Mouse (Mus musculus): Measurements from ENCODE around the gene Rilp. TPM values are rescaled to one million over a fixed set of nuclear protein-coding genes. Genes with fewer than 3 reads are reported as not detected.
A peak's percentile ranks its signal among the peaks of the same experiment; 100 is the strongest.

Gene Rilp
- total and polyA plus RNA-seq, 3 experiments: 0.19 to 0.65 TPM; not detected in 1

DNA sequence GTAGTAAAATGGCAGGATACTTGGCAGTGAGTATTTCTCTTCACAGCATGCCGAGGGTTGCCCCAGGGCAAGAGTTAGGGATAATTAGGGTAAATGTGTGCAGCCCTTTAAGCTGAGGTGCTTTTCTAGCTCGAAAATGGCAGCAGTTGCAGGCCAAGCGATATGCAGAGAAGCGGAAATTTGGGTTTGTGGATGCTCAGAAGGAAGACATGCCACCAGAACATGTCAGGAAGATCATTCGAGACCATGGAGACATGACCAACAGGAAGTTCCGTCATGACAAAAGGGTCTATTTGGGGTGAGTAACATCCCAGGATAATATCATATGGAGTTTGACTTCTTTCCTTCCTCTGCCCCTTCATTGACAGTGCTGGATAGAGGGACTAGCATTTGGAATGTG is 22.4 kb upstream of the Rilp start:
- peak overlapping the region; percentile 92 to 97 for H3K4me3 ChIP-seq (ENCODE audit: control insufficient read depth in 1 of 2, insufficient read depth in 1 of 2, low read depth in 2 of 2, low read length in 2 of 2)
- peak; percentile 53 for DNase-seq (ENCODE audit: low read depth, low spot score)
- H3K36me3 ChIP-seq (ENCODE audit: control insufficient read depth in 1 of 2, insufficient read depth in 2 of 2, low read length in 2 of 2): peaks cover 20 to 33% of the 10 kb centered on the region in 2 experiments
- TF ChIP-seq TBP (IDR thresholded peaks at IDR 0.05; ENCODE audit: low read depth, low read length) (0 out of 2 replicates have a peak, but pooled peaks have one; percentile 11), CHD1 (IDR thresholded peaks at IDR 0.05; ENCODE audit: low read depth, low read length) (no peak), NELFE (IDR thresholded peaks at IDR 0.05; ENCODE audit: low read depth, low read length) (no peak)
- H3K27ac ChIP-seq (ENCODE audit: control insufficient read depth, low read depth, low read length): peak overlapping the region; percentile 80
- H3K79me2 ChIP-seq (ENCODE audit: control insufficient read depth, insufficient read depth, low read length, poor library complexity): peaks cover 30% of the 10 kb centered on the region
- H3K27me3 ChIP-seq (ENCODE audit: control insufficient read depth in 1 of 2, insufficient read depth in 2 of 2, low read length in 2 of 2): no peaks in the 10 kb centered on the region
- peaks cover 5 to 8% of the 10 kb centered on the region in 2 experiments; a peak in 3 of 4 replicates for H3K4me1 ChIP-seq (ENCODE audit: control insufficient read depth in 1 of 2, insufficient read depth in 2 of 2, low read length in 2 of 2)
- H3K9me3 ChIP-seq (replicated peaks; ENCODE audit: insufficient read depth, low read length): no peaks in the 10 kb centered on the region
- H3K9ac ChIP-seq (ENCODE audit: control insufficient read depth, low read depth, low read length, poor library complexity, severe bottlenecking): peak overlapping the region; percentile 96

DNA sequence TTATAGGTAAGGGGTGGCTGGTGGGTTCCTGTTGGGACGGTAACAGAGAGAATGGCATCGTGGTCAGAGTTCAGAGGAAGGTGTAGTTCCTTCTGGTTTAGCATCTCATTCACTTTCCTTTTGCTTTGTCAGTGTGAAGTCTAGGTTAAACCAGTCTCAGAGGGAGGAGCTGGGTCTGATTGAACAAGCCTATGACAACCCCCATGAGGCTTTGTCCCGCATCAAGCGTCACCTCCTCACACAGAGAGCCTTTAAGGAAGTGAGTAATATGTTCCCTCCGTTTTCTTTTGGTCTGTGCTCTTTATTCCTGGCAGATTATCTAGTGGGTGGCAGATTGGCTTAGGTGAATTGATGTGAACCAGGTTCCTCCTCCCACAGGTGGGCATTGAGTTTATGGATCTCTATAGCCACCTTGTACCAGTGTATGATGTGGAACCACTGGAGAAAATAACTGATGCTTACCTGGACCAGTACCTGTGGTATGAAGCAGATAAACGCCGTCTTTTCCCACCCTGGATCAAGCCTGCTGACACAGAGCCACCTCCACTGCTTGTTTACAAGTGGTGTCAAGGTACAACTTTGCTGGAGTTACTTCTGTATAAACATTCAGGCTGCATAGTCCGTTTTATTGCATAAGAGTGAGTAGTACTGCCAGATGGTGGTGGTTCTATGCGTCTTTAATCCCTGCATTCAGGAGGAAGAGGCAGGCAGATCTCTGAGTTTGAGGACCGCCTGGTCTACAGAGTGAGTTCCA is 15.4 kb upstream of the Rilp start:
- no peaks in the 10 kb centered on the region for H3K4me1 ChIP-seq (ENCODE audit: control insufficient read depth in 1 of 2, insufficient read depth in 2 of 2, low read length in 2 of 2)
- peaks cover 3% of the 10 kb centered on the region; the same call in 1 of the 2 replicates for H3K79me2 ChIP-seq (ENCODE audit: control insufficient read depth, insufficient read depth, low read length, poor library complexity)
- H3K4me3 ChIP-seq (ENCODE audit: control insufficient read depth in 1 of 2, insufficient read depth in 1 of 2, low read depth in 2 of 2, low read length in 2 of 2): no peak overlapping the region
- peaks cover 0 to 82% of the 10 kb centered on the region in 2 experiments; a peak in 2 of 4 replicates for H3K36me3 ChIP-seq (ENCODE audit: control insufficient read depth in 1 of 2, insufficient read depth in 2 of 2, low read length in 2 of 2)
- TF ChIP-seq POLR2AphosphoS5 (IDR thresholded peaks at IDR 0.05; ENCODE audit: borderline replicate concordance, low read depth, low read length) (no peak), ELF1 (IDR thresholded peaks at IDR 0.05; ENCODE audit: low read depth, low read length) (no peak), GATA1 (IDR thresholded peaks at IDR 0.05; ENCODE audit: low read depth, low read length) (no peak), MAX (IDR thresholded peaks at IDR 0.05; ENCODE audit: low read length) (no peak), USF1 (IDR thresholded peaks at IDR 0.05; ENCODE audit: low read depth, low read length) (no peak), POLR2AphosphoS2 (IDR thresholded peaks at IDR 0.05; ENCODE audit: low read length) (no peak), ETS1 (IDR thresholded peaks at IDR 0.05; ENCODE audit: low read depth, low read length) (no peak)
- no peak overlapping the region for H3K27ac ChIP-seq (ENCODE audit: control insufficient read depth, low read depth, low read length)
- no peaks in the 10 kb centered on the region for H3K9me3 ChIP-seq (replicated peaks; ENCODE audit: insufficient read depth, low read length)
- no peak for DNase-seq (ENCODE audit: low read depth, low spot score)
- H3K27me3 ChIP-seq (ENCODE audit: control insufficient read depth in 1 of 2, insufficient read depth in 2 of 2, low read length in 2 of 2): no peaks in the 10 kb centered on the region
- no peak overlapping the region for H3K9ac ChIP-seq (ENCODE audit: control insufficient read depth, low read depth, low read length, poor library complexity, severe bottlenecking)

DNA sequence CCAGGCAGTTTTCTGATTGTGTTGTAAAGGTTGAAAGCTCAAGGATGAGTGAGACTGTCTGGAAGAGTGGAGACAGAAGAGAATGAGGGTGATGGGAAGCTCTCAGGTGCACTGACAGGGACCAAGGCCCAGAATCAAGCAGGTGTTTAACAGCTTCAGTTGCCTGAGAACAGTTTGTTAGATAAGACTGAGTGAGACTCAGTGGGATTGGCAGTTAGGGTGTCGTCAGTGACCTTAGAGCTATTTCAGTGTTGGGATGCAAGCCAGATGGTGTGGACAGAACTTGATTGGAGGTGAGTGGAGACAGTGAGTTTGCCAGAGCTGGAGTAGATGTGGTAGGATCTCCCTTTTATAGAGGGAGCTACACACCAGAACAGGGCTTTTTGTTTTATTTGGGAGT is 11.8 kb upstream of the Rilp start:
- Histone ChIP-seq H3K4me3 (ENCODE audit: control insufficient read depth in 1 of 2, insufficient read depth in 1 of 2, low read depth in 2 of 2, low read length in 2 of 2) (no peak overlapping the region), H3K27me3 (ENCODE audit: control insufficient read depth in 1 of 2, insufficient read depth in 2 of 2, low read length in 2 of 2) (no peaks in the 10 kb centered on the region), H3K9ac (ENCODE audit: control insufficient read depth, low read depth, low read length, poor library complexity, severe bottlenecking) (no peak overlapping the region), H3K27ac (ENCODE audit: control insufficient read depth, low read depth, low read length) (no peak overlapping the region), H3K4me1 (ENCODE audit: control insufficient read depth in 1 of 2, insufficient read depth in 2 of 2, low read length in 2 of 2) (no peaks in the 10 kb centered on the region), H3K36me3 (ENCODE audit: control insufficient read depth in 1 of 2, insufficient read depth in 2 of 2, low read length in 2 of 2) (peaks cover 0 to 88% of the 10 kb centered on the region in 2 experiments; a peak in 2 of 4 replicates), H3K9me3 (replicated peaks; ENCODE audit: insufficient read depth, low read length) (no peaks in the 10 kb centered on the region), H3K79me2 (ENCODE audit: control insufficient read depth, insufficient read depth, low read length, poor library complexity) (no peaks in the 10 kb centered on the region)
- TF ChIP-seq POLR2A (IDR thresholded peaks at IDR 0.05; ENCODE audit: control insufficient read depth in 1 of 2, insufficient read depth in 1 of 2, low read depth in 1 of 2, low read length in 2 of 2, poor library complexity in 1 of 2) (peak in 1 of 2 experiments; percentile 26; a peak in 1 of 4 replicates), MYB (IDR thresholded peaks at IDR 0.05; ENCODE audit: low read depth, low read length) (no peak)
- no peak for DNase-seq (ENCODE audit: low read depth, low spot score)

Data from MEL (cell line).